25 mouse cellular contexts compared by ENCODE assay signal in the genomic region with DNA sequence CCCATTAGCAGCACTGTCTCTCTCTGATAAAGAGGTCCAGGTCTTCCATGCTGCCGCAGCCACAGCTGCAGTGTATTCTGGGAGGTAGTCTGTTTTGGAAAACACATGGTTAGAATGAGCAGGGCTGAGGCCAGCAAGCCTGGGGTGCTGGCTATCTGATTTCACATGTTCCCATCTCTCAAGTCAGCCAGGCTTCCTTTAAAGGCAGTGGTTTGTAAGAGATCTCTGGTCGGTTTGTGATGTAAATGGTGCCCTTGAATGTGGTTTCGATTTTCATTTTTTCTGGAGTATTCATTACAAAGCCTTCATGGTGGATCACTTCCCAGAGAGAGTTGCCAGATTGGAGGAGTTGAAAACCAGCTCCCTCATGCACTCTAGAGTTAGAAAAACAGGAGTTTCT.
A peak's percentile ranks its signal among the peaks of the same experiment; 100 is the strongest.
DNase-seq lines count a peak whose midpoint lies in the region; ATAC-seq and TF ChIP-seq lines count a peak whose summit lies in the region.
"Had no signal": no experiment of that assay in that cellular context is flagged by ENCODE, and none has a peak within 500 bp of the region (broad histone marks: within the 10 kb centered on the region; RNA-seq: fewer than 3 reads in every experiment).

No protein-coding gene starts in this region.

- intact Hi-C loops in gastrocnemius, adult 2 months (cut with DNase I) = no loop called here
- intact Hi-C loops in gastrocnemius, postnatal 14 days (cut with DNase I; ENCODE audit: low total_unique reads) = no loop called here

- H3K4me1 ChIP-seq in embryonic facial prominence, embryonic 11.5 days (ENCODE audit: control insufficient read depth, insufficient read depth, low read length) = no peaks in the 10 kb centered on the region
- H3K4me1 ChIP-seq in embryonic facial prominence, embryonic 10.5 days = peaks cover 18% of the 10 kb centered on the region; the same call in 1 of the 2 replicates
- peaks cover 5% of the 10 kb centered on the region; the same call in 1 of the 2 replicates for H3K4me1 ChIP-seq in embryonic facial prominence, embryonic 12.5 days
- peaks cover 9% of the 10 kb centered on the region; the same call in 1 of the 2 replicates for H3K4me1 ChIP-seq in embryonic facial prominence, embryonic 14.5 days (ENCODE audit: control insufficient read depth, insufficient read depth, low read length)
- peaks cover 8% of the 10 kb centered on the region; the same call in 1 of the 2 replicates for H3K4me1 ChIP-seq in kidney, embryonic 16.5 days (ENCODE audit: insufficient read depth, low read length)
- H3K4me1 ChIP-seq: forebrain, embryonic 15.5 days had no signal

- peak; percentile 31 for DNase-seq in embryonic facial prominence, embryonic 11.5 days (ENCODE audit: low spot score)
- DNase-seq in embryonic facial prominence, embryonic 10.5 days (ENCODE audit: low spot score) = no peak
- peak; percentile 65 for DNase-seq in gastrocnemius, adult 2 months
- DNase-seq in gastrocnemius, postnatal 14 days = no peak
- DNase-seq in embryonic facial prominence, embryonic 14.5 days (ENCODE audit: low spot score) = peak; percentile 72
- no peak for DNase-seq in embryo, embryonic 11 days
- DNase-seq: adrenal gland, adult 8-10 months; adrenal gland, postnatal 14 days; adrenal gland, postnatal 36 days; B cell, adult 2 months; cerebellum, adult 11-12 months; cerebellum, adult 2 months; cerebellum, adult 9-10 months; cerebellum, postnatal 10 days; cerebellum, postnatal 25 days; forebrain, postnatal 0 days had no signal

- H3K9ac ChIP-seq in embryonic facial prominence, embryonic 11.5 days (replicated peaks; ENCODE audit: low read length) = no peak overlapping the region
- H3K9ac ChIP-seq in embryonic facial prominence, embryonic 12.5 days = no peak overlapping the region
- H3K9ac ChIP-seq in embryonic facial prominence, embryonic 14.5 days (ENCODE audit: low read depth, low read length) = no peak overlapping the region
- H3K9ac ChIP-seq in kidney, embryonic 16.5 days (replicated peaks; ENCODE audit: low read length) = no peak overlapping the region
- H3K9ac ChIP-seq: forebrain, embryonic 13.5 days; forebrain, embryonic 15.5 days; forebrain, postnatal 0 days had no signal

- ATAC-seq in embryonic facial prominence, embryonic 11.5 days (replicated peaks; ENCODE audit: insufficient number of reproducible peaks, low FRiP score, low TSS enrichment, low read depth) = no peak
- ATAC-seq in embryonic facial prominence, embryonic 12.5 days (ENCODE audit: insufficient number of reproducible peaks, insufficient read depth, low FRiP score, low TSS enrichment) = no peak
- ATAC-seq in embryonic facial prominence, embryonic 14.5 days (ENCODE audit: low read depth) = 0 out of 2 replicates have a peak, but pooled peaks have one; percentile 44
- no peak for ATAC-seq in kidney, embryonic 16.5 days (ENCODE audit: low FRiP score, low TSS enrichment)
- ATAC-seq: activated CD4-positive, CD25-positive, alpha-beta regulatory T cell, adult 4 months; CD4-positive, CD25-positive, alpha-beta regulatory T cell, adult 4 months; forebrain, embryonic 13.5 days; forebrain, embryonic 15.5 days; forebrain, postnatal 0 days; Patski had no signal

- no peaks in the 10 kb centered on the region for H3K9me3 ChIP-seq in embryonic facial prominence, embryonic 11.5 days (replicated peaks; ENCODE audit: control insufficient read depth, low read length)
- no peaks in the 10 kb centered on the region for H3K9me3 ChIP-seq in embryonic facial prominence, embryonic 10.5 days
- H3K9me3 ChIP-seq in embryonic facial prominence, embryonic 12.5 days = no peaks in the 10 kb centered on the region
- no peaks in the 10 kb centered on the region for H3K9me3 ChIP-seq in embryonic facial prominence, embryonic 14.5 days (ENCODE audit: control insufficient read depth, low read length)
- H3K9me3 ChIP-seq in kidney, embryonic 16.5 days (ENCODE audit: low read length) = no peaks in the 10 kb centered on the region
- H3K9me3 ChIP-seq: forebrain, embryonic 13.5 days; forebrain, embryonic 15.5 days had no signal

- no peak overlapping the region for H3K4me2 ChIP-seq in embryonic facial prominence, embryonic 11.5 days (ENCODE audit: low read depth, low read length)
- no peak overlapping the region for H3K4me2 ChIP-seq in embryonic facial prominence, embryonic 12.5 days (replicated peaks)
- no peak overlapping the region for H3K4me2 ChIP-seq in embryonic facial prominence, embryonic 14.5 days (ENCODE audit: low read depth, low read length)
- no peak overlapping the region for H3K4me2 ChIP-seq in kidney, embryonic 16.5 days (replicated peaks; ENCODE audit: low read depth, low read length)
- H3K4me2 ChIP-seq: forebrain, embryonic 13.5 days; forebrain, embryonic 15.5 days had no signal

- TF ChIP-seq CTCF in gastrocnemius, adult 2 months (IDR thresholded peaks at IDR 0.05) = no peak

- no peaks in the 10 kb centered on the region for H3K36me3 ChIP-seq in embryonic facial prominence, embryonic 11.5 days (replicated peaks; ENCODE audit: control insufficient read depth, insufficient read depth, low read depth, low read length)
- H3K36me3 ChIP-seq in embryonic facial prominence, embryonic 10.5 days (replicated peaks) = no peaks in the 10 kb centered on the region
- no peaks in the 10 kb centered on the region for H3K36me3 ChIP-seq in embryonic facial prominence, embryonic 12.5 days
- no peaks in the 10 kb centered on the region for H3K36me3 ChIP-seq in embryonic facial prominence, embryonic 14.5 days (ENCODE audit: control insufficient read depth, insufficient read depth, low read length)
- H3K36me3 ChIP-seq in kidney, embryonic 16.5 days (ENCODE audit: insufficient read depth, low read length) = no peaks in the 10 kb centered on the region
- H3K36me3 ChIP-seq: forebrain, embryonic 15.5 days; G1E had no signal

- H3K4me3 ChIP-seq in embryonic facial prominence, embryonic 11.5 days (ENCODE audit: low read depth, low read length) = no peak overlapping the region
- H3K4me3 ChIP-seq in embryonic facial prominence, embryonic 10.5 days = no peak overlapping the region
- H3K4me3 ChIP-seq in gastrocnemius, adult 2 months = peak overlapping the region; percentile 50
- no peak overlapping the region for H3K4me3 ChIP-seq in embryonic facial prominence, embryonic 12.5 days
- H3K4me3 ChIP-seq in embryonic facial prominence, embryonic 14.5 days (ENCODE audit: low read depth, low read length) = no peak overlapping the region
- H3K4me3 ChIP-seq in kidney, embryonic 16.5 days (ENCODE audit: low read length) = no peak overlapping the region
- H3K4me3 ChIP-seq: forebrain, embryonic 13.5 days; forebrain, embryonic 15.5 days had no signal

- WGBS in embryonic facial prominence, embryonic 11.5 days = 79% methylated on average over 3 of the region's 3 CpGs
- 78% methylated on average over 3 of the region's 3 CpGs for WGBS in embryonic facial prominence, embryonic 10.5 days
- 59% methylated on average over 3 of the region's 3 CpGs for WGBS in embryonic facial prominence, embryonic 12.5 days
- 47% methylated on average over 3 of the region's 3 CpGs for WGBS in embryonic facial prominence, embryonic 14.5 days
- WGBS in kidney, embryonic 16.5 days = 79% methylated on average over 3 of the region's 3 CpGs

- H3K27me3 ChIP-seq in embryonic facial prominence, embryonic 11.5 days (ENCODE audit: control insufficient read depth, insufficient read depth, low read length) = no peaks in the 10 kb centered on the region
- H3K27me3 ChIP-seq in embryonic facial prominence, embryonic 10.5 days (replicated peaks; ENCODE audit: low read depth, poor library complexity, severe bottlenecking) = no peaks in the 10 kb centered on the region
- H3K27me3 ChIP-seq in embryonic facial prominence, embryonic 12.5 days = no peaks in the 10 kb centered on the region
- no peaks in the 10 kb centered on the region for H3K27me3 ChIP-seq in embryonic facial prominence, embryonic 14.5 days (replicated peaks; ENCODE audit: control insufficient read depth, insufficient read depth, low read length)
- H3K27me3 ChIP-seq in kidney, embryonic 16.5 days (ENCODE audit: insufficient read depth, low read length) = no peaks in the 10 kb centered on the region
- H3K27me3 ChIP-seq: CH12.LX; forebrain, embryonic 13.5 days; forebrain, embryonic 15.5 days had no signal

- no peak overlapping the region for H3K27ac ChIP-seq in embryonic facial prominence, embryonic 11.5 days (replicated peaks; ENCODE audit: low read depth, low read length)
- H3K27ac ChIP-seq in embryonic facial prominence, embryonic 10.5 days (replicated peaks) = no peak overlapping the region
- peak overlapping the region; percentile 79 for H3K27ac ChIP-seq in gastrocnemius, adult 2 months
- H3K27ac ChIP-seq in embryonic facial prominence, embryonic 12.5 days = 0 out of 2 replicates have a peak overlapping the region, but pooled peaks have one; percentile 4
- H3K27ac ChIP-seq in embryonic facial prominence, embryonic 14.5 days (replicated peaks; ENCODE audit: low read depth, low read length) = no peak overlapping the region
- H3K27ac ChIP-seq in kidney, embryonic 16.5 days (ENCODE audit: low read length) = no peak overlapping the region
- H3K27ac ChIP-seq: forebrain, embryonic 13.5 days; forebrain, embryonic 15.5 days had no signal

Comparison
In these comparisons a context has a peak if more than half of its experiments do, and no peak if none do; other contexts are left out.
1. DNase-seq: peak in embryonic facial prominence, embryonic 11.5 days (single experiment), gastrocnemius, adult 2 months (single experiment) and embryonic facial prominence, embryonic 14.5 days (single experiment); none in embryonic facial prominence, embryonic 10.5 days (single experiment), gastrocnemius, postnatal 14 days (single experiment) and embryo, embryonic 11 days (single experiment).
2. H3K27ac ChIP-seq: peak in gastrocnemius, adult 2 months (single experiment) and embryonic facial prominence, embryonic 12.5 days (single experiment); none in embryonic facial prominence, embryonic 11.5 days (single experiment), embryonic facial prominence, embryonic 10.5 days (single experiment), embryonic facial prominence, embryonic 14.5 days (single experiment) and kidney, embryonic 16.5 days (single experiment).